Mouse (Mus musculus) E14TG2a.4 (cell line): ENCODE results near the gene Map2k6.

Experiments
- CTCF ChIP-seq: conservative IDR thresholded peaks from 2 replicates; pipeline ENCODE4 v1.5.1; 2014; ENCODE audit warnings: low read length
- NANOG ChIP-seq: IDR thresholded peaks from 2 replicates; pipeline ENCODE4 v1.6.1; 2014; ENCODE audit warnings: borderline replicate concordance, low read length, mixed read lengths

GRCm38 (mm10) chr11:110537602-110538001 lies 138.7 kb downstream of the Map2k6 start:
- TF ChIP-seq CTCF (peak; percentile 45), NANOG (no peak)
